ENCODE assay signal across 8 mouse cellular contexts in the genomic region with DNA sequence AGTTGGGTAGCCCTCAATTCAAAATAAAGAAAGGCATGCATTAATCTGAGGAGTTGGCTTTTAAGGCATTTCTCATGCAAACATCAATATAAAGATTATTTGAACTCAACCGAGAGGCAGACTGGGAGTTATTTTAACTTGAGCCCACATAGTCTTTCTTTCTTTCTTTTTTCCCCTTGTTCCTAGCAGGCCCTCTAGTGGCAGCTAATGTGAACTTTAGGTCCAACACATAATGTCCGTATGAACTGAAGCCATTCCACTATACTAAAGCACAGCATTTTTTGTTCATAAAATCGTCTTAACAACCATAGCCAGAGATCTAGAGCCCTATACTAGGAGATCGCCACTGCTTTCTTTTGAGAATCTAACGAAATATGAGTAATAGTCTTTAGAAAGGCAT. TPM values are rescaled to one million over a fixed set of nuclear protein-coding genes. Genes with fewer than 3 reads are reported as not detected.
DNase-seq lines count a peak whose midpoint lies in the region.

No protein-coding gene starts in this region.

- DNase-seq in adrenal gland, adult 8-10 months: peak; percentile 10
- DNase-seq in adrenal gland, postnatal 25 days: no peak
- peak; percentile 64 for DNase-seq in layer of hippocampus, adult 11-12 months (ENCODE audit: low spot score)
- DNase-seq in layer of hippocampus, adult 9-11 months: no peak
- DNase-seq in adipocyte (ENCODE audit: low spot score) (peak; percentile 7), MN1 (ENCODE audit: low spot score) (no peak)
- DNase-seq in heart, postnatal 10 days: peak; percentile 56 to 72
- peak; percentile 36 for DNase-seq in lung, postnatal 25 days (ENCODE audit: low spot score)

- intact Hi-C loops in heart, postnatal 10 days (cut with DNase I): loop anchor here (1.0 to 5.0 kb wide), 3 partner anchors 87 to 479 kb away; no protein-coding TSS in a partner anchor

RNA-seq across cellular contexts. Expression of gene Etnppl, which starts 42.6 kb away (rescaled TPM):
- total RNA-seq in adrenal gland, adult 8-10 months (2022): under 1 TPM; 0.17 to 0.49 (median 0.28) TPM
- 0.71 and 0.76 TPM in 2 replicates for total RNA-seq in adrenal gland, postnatal 25 days (2021)
- not detected for total RNA-seq in heart, postnatal 10 days (2021)

Comparison
In these comparisons a context has a peak if more than half of its experiments do, and no peak if none do; other contexts are left out.
1. DNase-seq: peak in adrenal gland, adult 8-10 months (single experiment), layer of hippocampus, adult 11-12 months (single experiment), adipocyte (single experiment), heart, postnatal 10 days (2 of 2) and lung, postnatal 25 days (single experiment); none in adrenal gland, postnatal 25 days (single experiment), layer of hippocampus, adult 9-11 months (single experiment) and MN1 (single experiment).